ENCODE assay signal across 8 mouse cellular contexts in genomic region chr11:3805362-3805761, GRCm38 (mm10). TPM values are rescaled to one million over a fixed set of nuclear protein-coding genes. Genes with fewer than 3 reads are reported as not detected.
DNase-seq lines count a peak whose midpoint lies in the region; ATAC-seq lines count a peak whose summit lies in the region.

No protein-coding gene starts in this region.

- WGBS in forebrain, embryonic 12.5 days, result 33% methylated on average over 3 of the region's 3 CpGs

- H3K4me3 ChIP-seq in forebrain, embryonic 12.5 days (replicated peaks), result no peak overlapping the region

- no peaks in the 10 kb centered on the region for H3K4me1 ChIP-seq in forebrain, embryonic 12.5 days

- H3K27me3 ChIP-seq in forebrain, embryonic 12.5 days, result no peaks in the 10 kb centered on the region

- H3K4me2 ChIP-seq in forebrain, embryonic 12.5 days, result no peak overlapping the region

- ATAC-seq in megakaryocyte progenitor cell, adult 5-6 weeks (replicated peaks; ENCODE audit: poor library complexity), result peak; percentile 52; the same call in 1 of the 2 replicates
- no peak for ATAC-seq in activated CD4-positive, CD25-positive, alpha-beta regulatory T cell, adult 4 months
- ATAC-seq in forebrain, embryonic 12.5 days (ENCODE audit: low FRiP score), result no peak

- H3K9me3 ChIP-seq in forebrain, embryonic 12.5 days, result no peaks in the 10 kb centered on the region

- peak; percentile 46 to 61 for DNase-seq in left cerebral cortex, adult 18-20 months (ENCODE audit: low spot score in 2 of 2)
- DNase-seq in left cerebral cortex, adult 11 months (ENCODE audit: low spot score), result no peak
- peak; percentile 67 for DNase-seq in ES-CJ7 (ENCODE audit: low read depth, low spot score)
- DNase-seq in T-cell, adult 2 months (ENCODE audit: low spot score), result peak; percentile 6
- peak; percentile 64 for DNase-seq in embryo, embryonic 10.5 days (ENCODE audit: low spot score)

- no peaks in the 10 kb centered on the region for H3K36me3 ChIP-seq in forebrain, embryonic 12.5 days (replicated peaks)

- no peak overlapping the region for H3K9ac ChIP-seq in forebrain, embryonic 12.5 days

- no peak overlapping the region for H3K27ac ChIP-seq in forebrain, embryonic 12.5 days

RNA-seq across cellular contexts. Expression of gene Osbp2, which starts 58.3 kb away (rescaled TPM):
- 100 to 1,000 TPM; 132 to 142 TPM for total RNA-seq in left cerebral cortex, adult 18-20 months (2021)
- not detected in 2 replicates for total RNA-seq in megakaryocyte progenitor cell, adult 5-6 weeks (2015)
- total RNA-seq in megakaryocyte progenitor cell, adult 5-6 weeks (2017), result not detected in 2 replicates
- not detected for polyA plus RNA-seq in activated CD4-positive, CD25-positive, alpha-beta regulatory T cell, adult 4 months (2017; shearing (Covaris generic))
- 3.4 and 4.0 TPM in 2 replicates for polyA plus RNA-seq in forebrain, embryonic 12.5 days (2016; fragmentation: Nextera tagmentation; extraction: Ambion mirVana)

Comparison
In these comparisons a context has a peak if more than half of its experiments do, and no peak if none do; other contexts are left out.
1. RNA of gene Osbp2, which starts 58.3 kb away (total RNA-seq): 132 to 142 TPM in left cerebral cortex, adult 18-20 months; not detected in megakaryocyte progenitor cell, adult 5-6 weeks; every median in the first group is over 100 times any median in the second.